Mouse (Mus musculus): ENCODE results near the gene Clip2. TPM values are rescaled to one million over a fixed set of nuclear protein-coding genes. Genes with fewer than 3 reads are reported as not detected.

Gene Clip2
- total and polyA plus RNA-seq, 3 experiments: 5.4 to 16.7 (median 8.7) TPM

DNA sequence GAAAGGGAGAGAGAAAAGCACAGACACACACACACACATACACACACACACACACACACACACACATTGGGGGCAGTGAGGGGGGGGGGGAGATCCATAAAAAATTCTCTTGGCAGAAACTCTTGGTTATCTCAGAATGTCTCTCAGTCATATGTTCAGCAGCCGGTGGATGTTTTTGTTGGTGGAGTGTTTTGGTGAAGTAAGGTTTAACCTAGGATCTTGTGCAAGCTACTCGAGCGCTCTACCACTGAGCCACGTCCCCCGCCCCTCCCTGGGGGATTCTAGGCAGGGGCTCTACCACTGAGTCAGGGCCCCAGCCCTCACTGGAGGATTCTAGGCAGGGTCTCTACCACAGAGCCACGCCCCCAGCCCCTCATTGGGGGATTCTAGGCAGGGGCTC is 16.2 kb downstream of the Clip2 start:
- Histone ChIP-seq H3K36me3 (replicated peaks in 1 of 2; ENCODE audit: control insufficient read depth in 1 of 2, insufficient read depth in 1 of 2, low read length in 1 of 2) (peaks cover 0 to 78% of the 10 kb centered on the region in 2 experiments), H3K9ac (ENCODE audit: insufficient read depth, low read depth) (no peak overlapping the region), H3K27me3 (replicated peaks) (no peaks in the 10 kb centered on the region), H3K4me2 (ENCODE audit: insufficient read depth, low read depth, poor library complexity, severe bottlenecking) (no peak overlapping the region), H3K4me3 (replicated peaks in 1 of 3; ENCODE audit: low read depth in 2 of 3, low read length in 2 of 3, poor library complexity in 1 of 3) (no peak overlapping the region), H3K27ac (ENCODE audit: insufficient read depth, low read depth) (no peak overlapping the region), H3K4me1 (ENCODE audit: control insufficient read depth in 1 of 2, insufficient read depth in 2 of 2) (peaks cover 0 to 18% of the 10 kb centered on the region in 2 experiments; a peak in 2 of 4 replicates), H3K79me2 (replicated peaks; ENCODE audit: control insufficient read depth, extremely low read depth, insufficient read depth, poor library complexity, severe bottlenecking) (no peaks in the 10 kb centered on the region), H3K9me3 (replicated peaks; ENCODE audit: low read length) (peaks cover 10% of the 10 kb centered on the region)
- no peak for TF ChIP-seq HCFC1 (IDR thresholded peaks at IDR 0.05; ENCODE audit: low read depth, low read length)
- dilution Hi-C loops (cut with MboI; ENCODE audit: extremely low pct_ligation_motif_present, extremely low pct_unique_long_range_greater_than_20kb, low sequenced_read_pairs) (no loop called here), in situ Hi-C loops (cut with MboI; ENCODE audit: low pct_ligation_motif_present, low pct_unique_long_range_greater_than_20kb, low sequenced_read_pairs) (no loop called here)
- no peak for DNase-seq (ENCODE audit: extremely low read depth)

DNA sequence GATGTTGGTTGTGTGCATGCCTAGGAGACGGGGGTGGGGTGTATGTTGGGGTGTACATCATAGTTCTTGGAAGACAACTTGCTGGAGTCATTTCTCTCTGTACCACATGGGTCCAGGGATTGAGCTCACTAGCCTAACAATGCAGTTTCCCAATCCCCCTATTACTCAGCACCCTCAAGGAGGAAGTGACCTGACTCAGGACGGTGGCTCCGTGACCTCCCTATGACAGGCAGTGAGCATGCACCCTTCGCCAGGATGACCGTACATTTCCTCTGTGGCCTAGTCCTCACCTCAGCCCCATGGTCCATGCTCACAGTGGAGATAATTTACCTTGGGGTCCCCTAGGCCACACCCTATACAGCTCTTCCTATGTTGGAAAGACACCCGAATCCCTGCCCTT is 19.8 kb downstream of the Clip2 start:
- Histone ChIP-seq H3K79me2 (replicated peaks; ENCODE audit: control insufficient read depth, extremely low read depth, insufficient read depth, poor library complexity, severe bottlenecking) (no peaks in the 10 kb centered on the region), H3K36me3 (replicated peaks in 1 of 2; ENCODE audit: control insufficient read depth in 1 of 2, insufficient read depth in 1 of 2, low read length in 1 of 2) (peaks cover 0 to 74% of the 10 kb centered on the region in 2 experiments), H3K4me3 (replicated peaks in 1 of 3; ENCODE audit: low read depth in 2 of 3, low read length in 2 of 3, poor library complexity in 1 of 3) (no peak overlapping the region), H3K9me3 (replicated peaks; ENCODE audit: low read length) (peaks cover 3% of the 10 kb centered on the region), H3K4me2 (ENCODE audit: insufficient read depth, low read depth, poor library complexity, severe bottlenecking) (no peak overlapping the region), H3K9ac (ENCODE audit: insufficient read depth, low read depth) (no peak overlapping the region), H3K27me3 (replicated peaks) (no peaks in the 10 kb centered on the region), H3K27ac (ENCODE audit: insufficient read depth, low read depth) (no peak overlapping the region), H3K4me1 (ENCODE audit: control insufficient read depth in 1 of 2, insufficient read depth in 2 of 2) (0 out of 4 replicates have a peak, but pooled peaks cover 0 to 6% of the 10 kb centered on the region in 2 experiments)
- in situ Hi-C loops (cut with MboI; ENCODE audit: low pct_ligation_motif_present, low pct_unique_long_range_greater_than_20kb, low sequenced_read_pairs) (no loop called here), dilution Hi-C loops (cut with MboI; ENCODE audit: extremely low pct_ligation_motif_present, extremely low pct_unique_long_range_greater_than_20kb, low sequenced_read_pairs) (no loop called here)
- TF ChIP-seq ZMIZ1 (IDR thresholded peaks at IDR 0.05; ENCODE audit: low read depth, low read length): no peak
- no peak for DNase-seq (ENCODE audit: extremely low read depth)

DNA sequence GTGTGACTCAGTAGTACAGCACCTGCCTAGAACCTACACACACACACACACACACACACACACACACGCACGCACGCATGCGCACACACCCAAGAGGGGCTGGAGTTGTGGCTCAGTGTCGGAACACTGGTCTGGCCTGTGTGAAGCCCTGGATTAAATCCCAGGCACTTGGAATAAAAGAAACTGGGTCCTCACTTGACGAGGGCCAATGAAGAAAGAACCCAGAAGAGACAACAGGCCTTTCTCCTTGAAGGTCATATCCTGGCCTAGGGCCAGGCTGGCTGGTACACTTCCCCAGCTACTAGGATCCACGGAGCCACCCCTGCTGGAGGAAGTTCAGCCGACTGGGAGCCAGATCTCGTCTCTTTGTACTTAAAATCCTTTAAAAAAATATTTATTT is 20.6 kb downstream of the Clip2 start:
- Histone ChIP-seq H3K36me3 (replicated peaks in 1 of 2; ENCODE audit: control insufficient read depth in 1 of 2, insufficient read depth in 1 of 2, low read length in 1 of 2) (peaks cover 0 to 71% of the 10 kb centered on the region in 2 experiments), H3K9ac (ENCODE audit: insufficient read depth, low read depth) (no peak overlapping the region), H3K27me3 (replicated peaks) (no peaks in the 10 kb centered on the region), H3K4me1 (ENCODE audit: control insufficient read depth in 1 of 2, insufficient read depth in 2 of 2) (0 out of 4 replicates have a peak, but pooled peaks cover 0 to 6% of the 10 kb centered on the region in 2 experiments), H3K27ac (ENCODE audit: insufficient read depth, low read depth) (no peak overlapping the region), H3K9me3 (replicated peaks; ENCODE audit: low read length) (no peaks in the 10 kb centered on the region), H3K79me2 (replicated peaks; ENCODE audit: control insufficient read depth, extremely low read depth, insufficient read depth, poor library complexity, severe bottlenecking) (no peaks in the 10 kb centered on the region), H3K4me2 (ENCODE audit: insufficient read depth, low read depth, poor library complexity, severe bottlenecking) (no peak overlapping the region), H3K4me3 (replicated peaks in 1 of 3; ENCODE audit: low read depth in 2 of 3, low read length in 2 of 3, poor library complexity in 1 of 3) (no peak overlapping the region)
- dilution Hi-C loops (cut with MboI; ENCODE audit: extremely low pct_ligation_motif_present, extremely low pct_unique_long_range_greater_than_20kb, low sequenced_read_pairs) (no loop called here), in situ Hi-C loops (cut with MboI; ENCODE audit: low pct_ligation_motif_present, low pct_unique_long_range_greater_than_20kb, low sequenced_read_pairs) (no loop called here)
- TF ChIP-seq JUND (conservative IDR thresholded peaks at IDR 0.05; ENCODE audit: low read depth, low read length) (no peak), TCF12 (IDR thresholded peaks at IDR 0.05; ENCODE audit: low read depth, low read length) (no peak), E2F4 (IDR thresholded peaks at IDR 0.05; ENCODE audit: insufficient replicate concordance, low read depth, low read length) (no peak), CHD1 (IDR thresholded peaks at IDR 0.05; ENCODE audit: low read depth, low read length) (no peak), KAT2A (IDR thresholded peaks at IDR 0.05; ENCODE audit: insufficient replicate concordance, low read length) (no peak), RCOR1 (conservative IDR thresholded peaks at IDR 0.05; ENCODE audit: low read depth, low read length) (no peak), ELF1 (IDR thresholded peaks at IDR 0.05; ENCODE audit: low read depth, low read length) (no peak), CHD2 (IDR thresholded peaks at IDR 0.05; ENCODE audit: low read length) (no peak)
- no peak for DNase-seq (ENCODE audit: extremely low read depth)

Measured in CH12.LX (cell line).